Mouse (Mus musculus): ENCODE results near the gene Paqr4. TPM values are rescaled to one million over a fixed set of nuclear protein-coding genes. Genes with fewer than 3 reads are reported as not detected.
"Not testable (repeated sequence)": the region's sequence is repeated elsewhere in the genome, so short reads cannot be mapped to it uniquely, and the experiment has no call there.

Paqr4 gene
- polyA plus RNA-seq, 1 experiment: 5.1 TPM

DNA sequence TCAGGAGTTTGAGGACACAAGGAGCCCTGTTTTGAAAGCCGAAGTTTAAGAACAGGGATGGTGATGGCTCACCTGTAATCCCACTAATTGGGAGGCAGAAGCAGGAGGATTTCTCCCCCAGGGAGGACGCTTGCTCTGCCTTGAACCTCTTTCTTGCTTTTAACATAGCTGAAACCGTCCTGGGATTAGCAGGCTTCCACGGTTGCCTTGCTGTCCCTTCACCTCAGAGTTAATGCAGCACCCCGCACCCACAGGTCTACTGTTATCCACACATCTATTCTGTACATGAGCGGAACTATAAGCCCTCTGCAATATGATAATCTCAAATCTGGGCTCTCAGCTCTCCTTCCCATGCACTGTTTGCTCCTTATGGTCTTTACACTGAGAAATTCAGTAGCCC lies 33.0 kb upstream of the Paqr4 start:
- no peak for TF ChIP-seq CTCF (IDR thresholded peaks at IDR 0.05; ENCODE audit: borderline replicate concordance, insufficient read depth, low read length)
- TF ChIP-seq POLR2A (IDR thresholded peaks at IDR 0.05; ENCODE audit: low read depth, low read length): no peak
- H3K4me1 ChIP-seq (ENCODE audit: control insufficient read depth, insufficient read depth, low read length): peaks cover 2% of the 10 kb centered on the region; the same call in 1 of the 2 replicates
- H3K4me3 ChIP-seq (ENCODE audit: insufficient read depth, low read length): no peak overlapping the region
- no peak overlapping the region for H3K27ac ChIP-seq (ENCODE audit: insufficient read depth, low read length)

- H3K4me3 ChIP-seq (ENCODE audit: insufficient read depth, low read length); H3K27ac ChIP-seq (ENCODE audit: insufficient read depth, low read length); H3K4me1 ChIP-seq (ENCODE audit: control insufficient read depth, insufficient read depth, low read length): not testable (repeated sequence)
Measured at GRCm38 (mm10) chr17:23772219-23772556, 31.5 kb upstream of the Paqr4 start.

DNA sequence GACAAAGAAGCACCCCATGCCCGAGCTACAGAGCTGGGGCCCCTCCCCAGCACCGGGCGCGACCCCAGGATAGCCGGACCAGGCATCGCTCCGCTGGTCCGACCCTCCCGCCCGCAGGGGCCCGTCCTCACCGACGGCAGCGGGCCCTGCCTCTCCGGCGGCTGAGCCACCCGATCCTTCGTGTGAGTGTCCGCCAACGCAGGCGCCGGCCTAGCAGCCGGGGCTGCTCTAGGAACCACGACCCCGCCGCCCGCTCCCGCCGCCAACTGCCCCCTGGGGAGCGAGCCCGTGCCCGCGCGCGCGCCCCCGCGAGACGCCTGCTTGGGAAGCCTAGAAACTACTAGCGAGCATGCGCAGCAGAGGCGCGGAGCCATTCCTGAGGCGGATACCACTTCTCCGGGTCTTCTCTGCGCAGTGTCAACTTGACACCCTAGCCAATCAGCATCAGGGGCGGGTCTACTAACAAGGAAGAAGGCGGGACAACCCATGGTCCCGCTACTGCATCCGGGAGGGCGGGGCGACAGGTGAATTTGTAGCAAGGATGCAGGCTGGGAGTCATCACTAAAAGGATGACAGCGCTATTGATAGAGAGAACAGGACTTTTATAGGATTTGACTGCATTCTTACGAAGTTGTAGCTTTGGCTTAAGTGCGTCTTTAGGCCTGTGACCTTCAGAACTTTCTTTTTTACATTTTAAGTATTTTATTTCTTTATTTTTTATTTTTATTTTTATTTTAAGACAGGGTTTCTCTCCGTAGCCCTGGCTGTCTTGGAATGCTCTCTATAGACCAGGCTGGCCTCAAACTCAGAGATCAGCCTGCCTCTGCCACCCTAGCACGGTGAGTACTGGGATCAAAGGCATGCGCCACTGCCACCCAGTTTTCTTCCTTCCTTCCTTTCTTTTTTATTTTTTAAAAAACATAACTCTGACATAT lies 30.9 kb upstream of the Paqr4 start, which contains the start of gene Flywch1:
TSS of gene Flywch1 (minus strand) at position 319 of the 935 bp plus-strand sequence.
- H3K27ac ChIP-seq (ENCODE audit: insufficient read depth, low read length): peak within 1 kb of the TSS; percentile 32
- TF ChIP-seq CTCF (IDR thresholded peaks at IDR 0.05; ENCODE audit: borderline replicate concordance, insufficient read depth, low read length): no peak
- peak; percentile 57 for TF ChIP-seq POLR2A (IDR thresholded peaks at IDR 0.05; ENCODE audit: low read depth, low read length)
- H3K4me1 ChIP-seq (ENCODE audit: control insufficient read depth, insufficient read depth, low read length): peaks cover 2% of the 10 kb centered on the region; the same call in 1 of the 2 replicates
- peak within 1 kb of the TSS; percentile 85 for H3K4me3 ChIP-seq (ENCODE audit: insufficient read depth, low read length)

DNA sequence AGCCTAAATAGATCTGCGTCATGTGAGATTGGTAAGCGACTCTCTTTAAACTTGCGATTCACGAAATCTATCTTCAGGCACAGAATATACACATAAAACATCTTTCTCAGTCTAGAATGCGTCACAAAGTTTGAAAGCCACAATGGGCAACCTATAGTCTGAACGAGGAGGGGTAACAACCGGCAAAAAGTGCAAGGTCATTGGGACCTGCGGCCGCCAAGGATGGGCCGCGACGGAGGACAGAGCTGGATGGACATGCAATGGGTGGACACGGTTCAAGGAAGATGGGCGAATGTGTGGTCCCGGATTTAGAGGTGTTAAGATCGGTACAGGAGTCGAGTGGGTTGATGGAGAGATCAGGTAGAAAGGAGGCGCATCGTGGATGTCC lies 30.2 kb upstream of the Paqr4 start:
- peak overlapping the region; percentile 32 for H3K27ac ChIP-seq (ENCODE audit: insufficient read depth, low read length)
- H3K4me3 ChIP-seq (ENCODE audit: insufficient read depth, low read length): peak overlapping the region; percentile 85
- no peak for TF ChIP-seq CTCF (IDR thresholded peaks at IDR 0.05; ENCODE audit: borderline replicate concordance, insufficient read depth, low read length)
- TF ChIP-seq POLR2A (IDR thresholded peaks at IDR 0.05; ENCODE audit: low read depth, low read length): no peak; the same call in 1 of the 2 replicates
- peaks cover 2% of the 10 kb centered on the region; the same call in 1 of the 2 replicates for H3K4me1 ChIP-seq (ENCODE audit: control insufficient read depth, insufficient read depth, low read length)

- peaks cover 2% of the 10 kb centered on the region; the same call in 1 of the 2 replicates for H3K4me1 ChIP-seq (ENCODE audit: control insufficient read depth, insufficient read depth, low read length)
- no peak for TF ChIP-seq POLR2A (IDR thresholded peaks at IDR 0.05; ENCODE audit: low read depth, low read length)
- no peak for TF ChIP-seq CTCF (IDR thresholded peaks at IDR 0.05; ENCODE audit: borderline replicate concordance, insufficient read depth, low read length)
- peak overlapping the region; percentile 85 for H3K4me3 ChIP-seq (ENCODE audit: insufficient read depth, low read length)
- H3K27ac ChIP-seq (ENCODE audit: insufficient read depth, low read length): peak overlapping the region; percentile 32
Measured at GRCm38 (mm10) chr17:23770493-23770892, 29.8 kb upstream of the Paqr4 start.

DNA sequence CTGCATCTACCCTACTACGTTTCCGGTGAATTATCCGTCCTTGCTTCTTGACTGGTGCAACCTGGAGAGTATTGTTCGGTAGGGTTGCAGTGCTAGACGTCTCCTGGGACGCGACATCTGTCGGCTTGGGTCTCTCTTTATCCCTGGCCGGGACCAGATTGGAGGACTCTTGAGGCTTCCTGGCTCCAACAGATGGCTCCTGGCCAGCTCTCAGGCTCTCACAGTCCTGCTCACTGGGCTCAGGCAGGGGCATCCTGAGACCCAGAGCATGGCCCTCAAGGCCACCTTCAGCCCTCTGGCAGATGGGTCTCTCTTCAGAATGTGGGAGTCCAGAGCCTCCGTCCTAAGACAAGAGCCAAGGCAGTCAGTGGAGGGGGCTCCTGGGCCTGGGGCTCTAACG lies 22.3 kb upstream of the Paqr4 start:
- Histone ChIP-seq H3K4me1 (ENCODE audit: control insufficient read depth, insufficient read depth, low read length) (no peaks in the 10 kb centered on the region), H3K4me3 (ENCODE audit: insufficient read depth, low read length) (no peak overlapping the region), H3K27ac (ENCODE audit: insufficient read depth, low read length) (no peak overlapping the region)
- TF ChIP-seq CTCF (IDR thresholded peaks at IDR 0.05; ENCODE audit: borderline replicate concordance, insufficient read depth, low read length) (no peak), POLR2A (IDR thresholded peaks at IDR 0.05; ENCODE audit: low read depth, low read length) (no peak)

GRCm38 (mm10) chr17:23761155-23761554 lies 20.5 kb upstream of the Paqr4 start:
- Histone ChIP-seq H3K27ac (ENCODE audit: insufficient read depth, low read length) (no peak overlapping the region), H3K4me1 (ENCODE audit: control insufficient read depth, insufficient read depth, low read length) (no peaks in the 10 kb centered on the region), H3K4me3 (ENCODE audit: insufficient read depth, low read length) (no peak overlapping the region)
- TF ChIP-seq POLR2A (IDR thresholded peaks at IDR 0.05; ENCODE audit: low read depth, low read length): no peak
- no peak for TF ChIP-seq CTCF (IDR thresholded peaks at IDR 0.05; ENCODE audit: borderline replicate concordance, insufficient read depth, low read length)

DNA sequence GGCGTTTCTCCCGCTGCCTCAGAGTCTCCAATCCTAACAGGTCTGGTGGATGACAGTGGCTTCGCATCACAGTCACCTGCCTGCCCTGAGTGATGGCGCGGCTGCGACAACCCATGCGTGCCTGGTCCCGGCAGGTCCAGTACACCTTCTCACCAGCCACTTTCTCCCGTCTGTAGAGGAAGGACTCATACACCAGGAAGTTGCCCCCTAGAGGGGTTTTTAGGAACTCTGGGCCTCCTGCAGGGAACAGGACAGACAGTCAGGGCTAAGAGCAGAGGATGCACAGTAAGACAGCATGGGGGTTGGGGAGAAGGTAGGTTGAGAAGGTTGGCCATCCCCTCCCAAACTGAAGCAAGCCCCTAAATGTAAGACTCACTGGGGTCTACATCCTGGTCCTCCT lies 19.6 kb upstream of the Paqr4 start:
- no peak overlapping the region for H3K4me3 ChIP-seq (ENCODE audit: insufficient read depth, low read length)

GRCm38 (mm10) chr17:23758801-23759200 lies 18.1 kb upstream of the Paqr4 start:
- TF ChIP-seq POLR2A (IDR thresholded peaks at IDR 0.05; ENCODE audit: low read depth, low read length) (no peak), CTCF (IDR thresholded peaks at IDR 0.05; ENCODE audit: borderline replicate concordance, insufficient read depth, low read length) (no peak)
- Histone ChIP-seq H3K27ac (ENCODE audit: insufficient read depth, low read length) (no peak overlapping the region), H3K4me3 (ENCODE audit: insufficient read depth, low read length) (no peak overlapping the region), H3K4me1 (ENCODE audit: control insufficient read depth, insufficient read depth, low read length) (no peaks in the 10 kb centered on the region)

More for the DNA sequence above, 19.6 kb upstream of the Paqr4 start:
- Histone ChIP-seq H3K27ac (ENCODE audit: insufficient read depth, low read length) (no peak overlapping the region), H3K4me1 (ENCODE audit: control insufficient read depth, insufficient read depth, low read length) (no peaks in the 10 kb centered on the region)
- TF ChIP-seq CTCF (IDR thresholded peaks at IDR 0.05; ENCODE audit: borderline replicate concordance, insufficient read depth, low read length) (no peak), POLR2A (IDR thresholded peaks at IDR 0.05; ENCODE audit: low read depth, low read length) (no peak)

- no peak for TF ChIP-seq POLR2A (IDR thresholded peaks at IDR 0.05; ENCODE audit: low read depth, low read length)
- no peak for TF ChIP-seq CTCF (IDR thresholded peaks at IDR 0.05; ENCODE audit: borderline replicate concordance, insufficient read depth, low read length)
- H3K27ac ChIP-seq (ENCODE audit: insufficient read depth, low read length): no peak overlapping the region
Measured at GRCm38 (mm10) chr17:23757581-23757980, 16.9 kb upstream of the Paqr4 start.

More at GRCm38 (mm10) chr17:23757581-23757980, 16.9 kb upstream of the Paqr4 start:
- H3K4me1 ChIP-seq (ENCODE audit: control insufficient read depth, insufficient read depth, low read length): no peaks in the 10 kb centered on the region
- no peak overlapping the region for H3K4me3 ChIP-seq (ENCODE audit: insufficient read depth, low read length)
